Mouse (Mus musculus) heart, adult 9 months (tissue): Measurements from ENCODE around the gene Fmo6.
A peak's percentile ranks its signal among the peaks of the same experiment; 100 is the strongest.

Experiments used
- DNase-seq, 2 experiments: peaks; one replicate each; pipeline ENCODE4 v3.0.0; 2022; ENCODE audit warnings: low spot score in 2 of 2

Fmo6 gene

DNA sequence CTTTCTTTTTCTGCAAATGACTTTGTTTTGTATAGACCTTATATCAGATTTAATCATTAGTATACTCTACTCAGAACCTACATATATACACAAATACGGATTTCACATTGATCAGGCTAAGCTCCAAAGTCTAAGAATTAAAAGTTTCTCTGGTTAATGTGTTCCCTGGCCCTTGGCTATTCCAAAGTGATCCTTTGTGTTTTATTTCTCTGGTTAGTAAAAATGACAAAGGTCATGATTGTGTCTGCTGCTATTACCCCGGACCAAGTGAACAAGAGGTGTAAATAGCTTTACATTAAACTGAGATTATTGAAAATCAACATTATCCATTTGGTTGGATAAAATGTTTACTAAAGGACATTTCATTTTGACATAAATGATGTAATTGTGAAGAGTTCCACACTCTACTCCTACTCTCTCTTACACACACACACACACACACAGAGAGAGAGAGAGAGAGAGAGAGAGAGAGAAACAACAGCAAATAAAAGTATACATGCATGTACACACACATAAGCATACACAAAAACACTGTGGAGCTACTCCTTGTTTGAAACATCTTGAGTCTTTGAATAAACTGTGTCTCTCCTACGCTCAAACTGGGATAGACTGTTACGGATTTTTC is 22.3 kb downstream of the Fmo6 start:
- DNase-seq: no peak

DNA sequence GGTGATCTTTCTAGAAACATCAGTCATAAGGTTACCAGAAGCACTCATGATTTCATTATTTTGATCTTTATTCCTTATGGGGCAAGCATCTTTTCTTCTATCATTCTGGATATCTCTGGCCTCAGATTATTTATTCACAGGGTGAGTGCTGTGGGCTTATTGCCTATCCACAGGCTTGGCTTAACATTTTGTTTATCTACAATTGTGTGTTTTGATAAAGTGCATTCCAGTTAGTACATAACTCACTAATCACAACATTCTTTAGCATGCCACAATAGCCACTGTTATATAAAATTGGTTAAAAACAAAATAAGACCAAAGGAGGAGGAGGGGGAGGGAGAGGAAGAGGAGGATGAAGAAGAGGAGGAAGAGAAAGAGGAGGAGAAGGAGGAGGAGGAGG is 25.2 kb downstream of the Fmo6 start:
- DNase-seq: no peak

DNA sequence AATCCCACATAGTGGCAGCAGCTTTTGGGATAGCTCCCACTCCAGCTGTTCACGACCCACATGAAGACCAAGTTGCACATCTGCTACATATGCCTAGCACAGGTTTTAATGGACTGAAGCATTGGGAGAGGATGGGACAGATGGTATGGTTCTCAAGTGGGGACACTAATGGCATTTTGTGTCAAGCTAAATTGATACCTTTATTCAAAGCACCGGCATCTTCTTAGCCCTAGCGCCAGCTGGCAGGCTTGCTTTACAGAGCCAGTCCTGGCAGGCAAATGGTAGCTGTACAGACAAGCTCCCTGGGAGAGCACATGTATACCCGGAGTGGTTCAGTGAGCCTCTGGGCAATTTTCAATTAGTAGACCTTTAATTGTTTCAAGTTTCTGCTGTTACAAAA is 35.4 kb downstream of the Fmo6 start:
- DNase-seq: no peak

DNA sequence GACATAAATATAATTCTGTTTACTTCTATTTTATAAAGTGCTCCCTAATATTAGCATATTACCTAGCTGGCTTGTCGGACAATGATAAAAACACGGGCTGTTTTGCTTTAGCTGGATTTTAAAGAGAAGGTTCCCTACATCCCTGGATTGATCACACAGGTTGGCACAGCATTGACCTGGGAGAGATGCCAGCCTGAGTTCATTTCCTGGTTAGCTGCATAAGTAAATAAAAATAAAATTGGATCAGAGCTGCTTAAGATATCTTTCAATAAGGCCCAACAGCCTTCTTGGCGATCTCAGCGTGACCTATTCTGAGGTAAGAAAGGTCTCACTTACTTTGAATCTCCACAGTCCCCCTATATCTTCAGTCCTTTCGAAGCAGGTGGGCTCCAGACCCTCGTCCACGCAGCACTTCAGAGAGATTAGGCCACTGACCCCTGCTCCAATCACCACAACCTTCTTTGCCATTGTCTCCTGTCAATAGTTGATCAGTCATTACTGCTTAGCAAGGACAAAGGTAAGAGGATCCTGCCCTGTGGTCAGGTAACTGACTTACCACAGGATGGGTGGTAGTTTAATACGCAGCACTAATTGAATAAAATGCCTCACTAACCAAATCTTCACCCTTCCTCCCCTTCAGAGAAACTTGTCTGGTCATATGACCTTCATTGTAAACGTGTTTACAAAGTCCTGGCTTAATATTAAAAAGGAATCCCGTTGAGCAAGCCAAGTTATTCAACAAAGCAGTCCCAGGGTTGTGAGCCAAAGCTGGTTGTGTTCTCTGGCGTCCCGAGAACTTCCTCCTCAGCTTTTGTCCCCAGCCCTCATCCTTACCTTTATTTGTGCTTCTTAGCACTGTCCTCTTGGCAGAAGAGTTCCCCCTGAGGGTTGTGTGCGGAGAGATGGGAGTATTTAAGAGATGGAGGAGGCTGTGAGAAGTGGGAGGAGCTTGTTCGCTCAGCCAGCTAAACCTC is 39.2 kb downstream of the Fmo6 start, which contains the start of gene Fmo2:
Fmo2 (minus strand) TSS at position 889 of the 974 bp plus-strand sequence.
- peak; percentile 74 to 81 for DNase-seq

DNA sequence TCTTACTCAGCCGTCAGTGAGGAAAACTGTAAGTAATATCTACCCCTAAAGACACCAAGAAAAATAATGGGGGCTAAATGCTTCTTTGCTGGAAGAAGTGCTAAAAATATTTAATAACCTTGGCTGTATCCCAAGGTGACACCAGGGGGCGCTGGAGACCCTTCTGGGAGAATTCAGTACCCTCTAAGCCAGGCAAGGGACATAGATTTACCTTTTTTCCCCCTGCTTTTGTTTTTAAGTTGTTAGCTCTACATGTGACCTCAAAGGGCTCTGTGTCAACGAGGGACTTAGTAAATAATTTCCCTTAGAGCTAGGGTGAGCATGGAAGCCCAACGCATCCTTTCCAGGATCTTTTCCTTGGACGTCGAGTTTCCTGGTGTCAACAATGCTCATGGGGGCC is 41.4 kb downstream of the Fmo6 start:
- DNase-seq: peak; percentile 45 to 73

DNA sequence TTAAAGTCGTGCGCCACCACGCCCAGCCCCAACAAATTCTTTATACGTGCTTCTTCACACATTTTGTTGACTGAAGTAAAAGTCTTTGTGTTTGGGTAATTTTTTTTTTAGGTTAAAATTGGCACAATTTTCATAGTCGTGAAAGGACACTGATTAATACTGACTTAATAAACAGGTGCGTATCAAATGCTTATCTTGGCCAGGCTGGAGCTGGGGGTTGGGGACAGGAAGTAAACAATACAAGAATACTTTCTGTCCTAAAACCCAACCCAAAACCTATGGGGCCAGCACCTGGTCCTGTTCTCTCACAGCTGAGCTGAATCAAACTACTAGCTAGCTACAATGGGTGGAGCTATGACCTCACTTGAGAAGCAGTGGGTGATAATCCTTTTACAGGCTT is 44.3 kb downstream of the Fmo6 start:
- peak; percentile 29 to 69 for DNase-seq

DNA sequence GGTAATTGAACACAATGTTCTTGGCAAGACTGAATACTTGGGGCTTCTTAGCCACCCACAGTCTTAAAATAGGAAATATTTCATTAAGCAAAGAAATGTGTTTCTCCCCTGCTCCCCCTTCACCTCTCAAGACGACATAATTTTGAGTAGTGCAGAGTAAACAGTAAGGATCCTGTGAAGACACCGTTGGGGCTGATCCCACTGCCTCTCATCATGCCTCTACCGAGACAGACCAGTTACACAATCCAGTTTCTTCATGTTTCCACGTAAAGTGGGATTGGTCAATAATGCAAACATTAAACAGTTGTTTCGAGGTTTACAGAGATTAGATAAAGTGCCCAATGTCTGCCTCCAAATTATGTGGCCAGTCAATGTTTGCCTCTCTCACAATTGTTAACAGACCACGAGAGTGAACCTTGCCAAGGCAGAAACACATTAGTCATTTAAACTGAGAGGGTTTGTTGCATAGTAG is 45.3 kb downstream of the Fmo6 start:
- DNase-seq: peak; percentile 37 to 61

DNA sequence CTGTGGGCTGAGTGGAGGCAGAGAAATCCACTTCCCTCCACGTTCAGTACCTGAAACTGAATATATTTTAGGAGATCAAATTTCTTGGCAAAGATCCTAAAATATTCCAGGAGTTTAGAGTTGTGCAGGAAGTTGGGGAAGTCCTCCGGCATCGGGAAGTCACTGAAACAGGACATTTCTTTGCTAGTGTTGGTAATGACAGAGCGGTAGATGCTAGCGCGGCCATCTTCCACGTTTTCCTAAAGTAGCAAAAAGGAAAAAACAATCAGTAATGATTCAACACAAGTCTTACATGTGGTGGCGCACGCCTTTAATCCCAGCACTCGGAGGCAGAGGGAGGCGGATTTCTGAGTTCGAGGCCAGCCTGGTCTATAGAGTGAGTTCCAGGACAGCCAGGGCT is 48.7 kb downstream of the Fmo6 start:
- no peak for DNase-seq

DNA sequence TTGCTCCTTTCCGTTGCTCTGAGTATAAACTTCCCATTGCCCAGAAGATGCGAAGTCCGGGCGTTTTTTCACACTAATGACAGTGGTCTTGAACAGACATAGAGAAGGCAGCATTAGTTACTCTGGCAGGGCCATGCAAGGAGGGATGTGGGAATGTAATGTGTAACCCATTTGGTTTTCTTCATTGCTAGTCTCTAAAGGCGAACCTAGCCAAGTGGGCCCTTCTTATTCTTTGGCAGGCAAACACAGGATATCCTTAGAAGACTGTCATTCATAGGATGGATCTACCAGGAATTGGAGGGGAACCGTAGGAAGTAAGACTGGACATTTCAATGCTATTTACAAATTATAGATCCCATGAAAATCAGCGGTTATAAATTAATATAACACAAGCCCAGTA is 49.7 kb downstream of the Fmo6 start:
- peak; percentile 28 to 65 for DNase-seq

DNA sequence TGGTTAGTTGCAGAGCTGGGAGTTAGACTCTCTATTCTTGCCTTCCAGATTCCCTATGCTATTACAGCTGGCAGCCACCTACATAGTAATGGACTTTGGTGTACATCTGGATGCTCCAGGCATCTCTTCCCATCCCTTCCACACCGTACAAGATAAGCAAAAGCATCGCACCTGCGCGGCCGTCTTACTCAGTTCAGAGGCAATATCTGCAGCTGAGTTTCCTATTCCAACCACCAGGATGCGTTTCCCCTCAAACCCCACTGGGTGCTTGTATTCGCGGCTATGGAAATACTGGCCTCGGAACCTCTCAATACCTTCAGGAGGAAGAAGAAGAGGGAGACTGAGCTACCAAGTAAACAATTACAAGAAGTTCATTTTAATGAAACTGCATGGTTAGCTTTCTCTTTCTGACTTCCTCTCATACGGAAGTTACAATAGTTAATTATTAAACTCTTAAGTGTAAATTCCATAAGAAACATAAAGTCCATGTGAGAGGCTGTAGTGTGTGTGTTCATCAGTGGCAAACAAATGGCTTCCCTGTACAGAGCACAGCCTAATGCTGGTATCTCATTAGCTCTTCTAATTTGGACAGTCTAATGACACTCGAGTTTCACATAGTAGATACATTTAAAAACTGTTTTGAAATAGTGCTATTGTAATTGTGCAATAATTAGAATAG is 51.0 kb downstream of the Fmo6 start:
- no peak for DNase-seq

DNA sequence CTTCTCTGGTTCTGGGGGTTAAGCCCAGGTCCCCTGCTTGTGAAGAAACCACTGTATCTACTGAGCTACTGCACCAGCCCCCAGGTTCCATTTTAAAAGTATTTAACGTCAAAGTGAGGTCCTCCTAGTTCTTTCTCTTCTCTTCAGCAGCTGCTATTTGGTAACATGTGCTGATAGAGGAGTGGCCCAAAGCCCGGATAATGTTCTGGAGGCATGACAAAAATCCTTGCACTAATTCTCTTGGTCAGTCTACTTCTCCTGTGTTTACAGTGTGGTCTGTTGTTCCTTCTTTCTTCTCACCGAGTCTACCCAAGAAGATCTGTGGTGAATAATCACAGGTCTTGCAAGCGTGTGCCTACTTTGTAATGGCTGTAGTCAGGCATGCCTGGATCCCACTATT is 54.6 kb downstream of the Fmo6 start:
- peak; percentile 31 to 46 for DNase-seq

DNA sequence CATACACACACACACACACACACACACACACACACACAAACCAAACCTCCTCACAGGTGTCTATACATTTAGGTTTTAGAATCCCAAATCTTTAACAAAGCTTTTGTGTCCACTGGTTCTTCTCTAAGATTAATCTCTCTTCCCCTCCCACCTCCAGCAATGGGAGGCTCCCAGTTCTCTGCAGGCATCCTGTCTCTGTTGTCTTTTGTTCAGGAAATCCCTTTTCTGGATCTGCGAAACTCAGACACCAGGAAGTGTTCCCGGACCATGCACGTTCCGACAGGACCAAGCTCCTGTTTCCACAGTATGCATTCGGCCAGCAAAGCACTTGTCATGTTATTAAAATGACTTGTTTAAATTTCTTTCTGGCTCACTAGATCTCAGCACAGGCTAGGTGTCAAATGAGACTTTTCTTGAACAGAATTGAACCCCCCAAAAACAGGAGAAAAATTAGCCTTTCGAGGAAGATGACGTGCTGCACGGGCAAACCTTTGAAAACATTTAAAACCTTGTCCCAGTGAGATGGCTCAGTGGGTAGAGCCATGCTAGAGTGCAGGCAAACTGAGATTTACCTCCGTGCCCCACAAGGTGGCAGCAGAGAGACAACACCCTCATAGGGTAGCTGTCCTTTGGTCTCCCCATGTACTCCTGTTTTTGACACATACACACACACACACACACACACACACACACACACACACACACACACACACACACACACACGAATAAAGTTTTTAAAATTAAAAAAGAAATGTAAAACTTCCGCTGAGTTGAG is 57.5 kb downstream of the Fmo6 start:
- DNase-seq: peak; percentile 48 to 50

DNA sequence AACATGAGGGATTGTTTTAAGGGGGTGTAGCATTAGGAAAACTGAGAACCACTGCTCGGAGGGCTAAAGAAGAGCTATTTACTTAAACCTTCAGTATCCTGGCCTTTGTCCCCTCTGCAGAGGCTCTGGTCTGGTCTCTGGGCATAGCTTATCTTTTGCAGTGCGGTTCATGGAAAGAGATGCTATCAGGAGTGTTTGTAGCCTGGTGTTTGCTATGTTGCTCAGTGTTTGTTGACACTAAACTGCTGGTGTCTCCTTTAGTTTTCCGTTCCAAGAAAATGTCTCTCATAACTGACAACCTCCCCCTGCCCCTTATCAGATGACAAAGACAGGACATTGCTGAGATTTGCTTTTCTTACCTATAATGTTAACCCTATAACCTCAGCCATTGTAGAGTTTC is 62.2 kb downstream of the Fmo6 start:
- no peak for DNase-seq

DNA sequence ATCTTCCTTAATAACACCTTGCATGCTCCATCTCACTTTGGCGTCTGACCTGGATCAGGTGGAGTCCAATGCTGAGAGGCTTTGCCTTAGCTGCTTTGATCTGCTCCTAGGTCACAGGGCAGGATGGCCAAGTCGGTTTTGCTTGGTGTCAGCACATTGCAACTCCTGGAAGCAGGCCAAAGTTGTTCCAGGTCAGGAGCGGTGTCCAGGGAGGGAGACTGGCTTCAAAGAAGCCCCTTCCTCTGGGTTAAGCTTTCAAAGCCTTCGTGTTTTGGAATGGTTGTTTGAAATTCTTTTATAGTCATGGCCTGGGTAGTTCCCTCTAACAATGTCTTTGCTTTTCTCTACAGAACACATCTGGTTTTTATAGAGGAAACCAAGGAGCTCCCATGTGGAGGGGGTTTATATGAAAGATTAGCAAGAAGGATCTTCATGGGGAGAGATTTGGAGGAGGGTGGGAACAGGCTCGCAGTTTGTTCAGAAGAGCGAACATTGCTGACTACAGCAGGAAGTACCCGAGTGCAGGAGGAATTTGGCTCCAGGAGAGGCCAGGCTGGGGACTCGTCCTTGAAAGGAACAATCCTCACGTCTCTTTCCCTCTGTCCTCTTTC is 65.5 kb downstream of the Fmo6 start:
- no peak for DNase-seq

DNA sequence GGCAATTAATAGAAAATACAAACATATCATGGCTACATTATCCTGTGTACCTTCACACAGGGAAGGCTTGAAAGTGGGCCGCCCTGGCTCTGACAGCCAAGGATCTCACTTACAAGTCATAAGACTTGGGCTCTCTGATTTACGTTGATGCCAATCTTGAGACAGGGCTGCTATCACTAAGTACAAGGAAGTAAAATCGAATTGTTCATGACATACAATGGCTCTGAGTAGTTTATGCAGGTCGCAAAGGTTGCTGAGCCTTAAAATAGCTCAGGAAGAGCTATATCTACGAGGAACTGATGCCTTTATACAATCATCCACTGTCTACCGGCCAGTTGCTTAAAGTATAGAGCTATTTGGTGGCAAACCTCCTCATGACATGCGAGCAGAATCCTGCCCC is 66.3 kb downstream of the Fmo6 start:
- DNase-seq: no peak

DNA sequence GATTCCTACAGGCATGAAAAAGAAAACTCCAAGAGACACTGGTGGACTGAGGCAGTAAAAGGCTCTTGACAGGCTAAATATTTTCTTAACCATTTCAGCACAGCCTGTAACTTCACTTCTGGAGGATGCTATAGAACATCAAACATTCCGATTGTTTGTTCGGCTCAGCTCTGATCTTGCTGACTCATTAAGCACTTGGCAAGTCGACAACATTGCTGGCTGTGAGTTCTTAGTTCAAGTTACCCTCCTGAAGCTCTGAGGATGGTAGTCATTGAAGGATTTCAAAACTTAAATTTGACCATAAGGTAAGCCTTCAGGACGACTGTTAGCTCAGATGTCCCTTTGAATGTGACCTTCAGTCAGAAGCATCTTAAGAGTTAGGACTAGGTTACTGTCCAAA is 69.9 kb downstream of the Fmo6 start:
- no peak for DNase-seq
